Mouse (Mus musculus): ENCODE measurements around the gene Car10. TPM values are rescaled to one million over a fixed set of nuclear protein-coding genes. Genes with fewer than 3 reads are reported as not detected.

Car10 gene
- polyA plus RNA-seq, 1 experiment from 2014 or later: 1.7 TPM

DNA sequence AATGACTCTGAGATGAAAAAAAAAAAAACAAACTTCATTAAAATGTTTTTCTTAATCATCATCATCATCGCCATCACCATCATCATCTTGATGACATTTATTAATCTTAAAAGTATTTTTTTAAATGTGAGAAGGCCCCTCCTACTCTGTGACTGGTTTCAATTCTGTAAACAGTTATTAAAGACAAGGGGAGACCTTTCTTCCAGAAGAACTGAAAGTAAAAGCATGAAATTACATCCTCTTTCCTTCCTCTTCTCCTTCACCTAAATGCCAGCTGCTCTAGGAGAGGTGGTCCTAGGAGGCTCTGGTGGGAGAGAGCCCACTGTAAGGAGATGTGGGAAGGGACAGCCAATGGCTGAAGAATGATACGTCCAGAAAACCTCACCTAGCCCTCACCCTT lies 415.0 kb downstream of the Car10 start:
- WGBS: 95% methylated on average over 2 of the region's 2 CpGs
- ATAC-seq (ENCODE audit: low FRiP score) (no peak), DNase-seq (ENCODE audit: low spot score, missing footprints) (no peak)
- no peaks in the 10 kb centered on the region for H3K9me3 ChIP-seq (ENCODE audit: control insufficient read depth, low read length)
- H3K27me3 ChIP-seq (ENCODE audit: control insufficient read depth, insufficient read depth, low read length): no peaks in the 10 kb centered on the region; the same call in 1 of the 2 replicates
- no peak overlapping the region for H3K4me2 ChIP-seq
- no peak overlapping the region for H3K4me3 ChIP-seq (ENCODE audit: low read depth, low read length)
- H3K4me1 ChIP-seq (ENCODE audit: control insufficient read depth, insufficient read depth, low read length): no peaks in the 10 kb centered on the region
- no peaks in the 10 kb centered on the region for H3K36me3 ChIP-seq (ENCODE audit: control insufficient read depth, insufficient read depth, low read length)
- no peak overlapping the region for H3K9ac ChIP-seq (ENCODE audit: low read length)
- no peak overlapping the region for H3K27ac ChIP-seq (ENCODE audit: low read depth, low read length)

GRCm38 (mm10) chr11:93514396-93514795 lies 416.6 kb downstream of the Car10 start:
- no peaks in the 10 kb centered on the region for H3K9me3 ChIP-seq (ENCODE audit: control insufficient read depth, low read length)
- H3K27ac ChIP-seq (ENCODE audit: low read depth, low read length): no peak overlapping the region
- no peak overlapping the region for H3K4me2 ChIP-seq
- DNase-seq (ENCODE audit: low spot score, missing footprints) (no peak), ATAC-seq (ENCODE audit: low FRiP score) (peak; percentile 54; the same call in 1 of the 2 replicates)
- H3K4me3 ChIP-seq (ENCODE audit: low read depth, low read length): no peak overlapping the region
- H3K4me1 ChIP-seq (ENCODE audit: control insufficient read depth, insufficient read depth, low read length): no peaks in the 10 kb centered on the region
- no peaks in the 10 kb centered on the region for H3K36me3 ChIP-seq (ENCODE audit: control insufficient read depth, insufficient read depth, low read length)
- WGBS: 14% methylated on average over 2 of the region's 2 CpGs
- H3K27me3 ChIP-seq (ENCODE audit: control insufficient read depth, insufficient read depth, low read length): no peaks in the 10 kb centered on the region; the same call in 1 of the 2 replicates
- H3K9ac ChIP-seq (ENCODE audit: low read length): no peak overlapping the region

DNA sequence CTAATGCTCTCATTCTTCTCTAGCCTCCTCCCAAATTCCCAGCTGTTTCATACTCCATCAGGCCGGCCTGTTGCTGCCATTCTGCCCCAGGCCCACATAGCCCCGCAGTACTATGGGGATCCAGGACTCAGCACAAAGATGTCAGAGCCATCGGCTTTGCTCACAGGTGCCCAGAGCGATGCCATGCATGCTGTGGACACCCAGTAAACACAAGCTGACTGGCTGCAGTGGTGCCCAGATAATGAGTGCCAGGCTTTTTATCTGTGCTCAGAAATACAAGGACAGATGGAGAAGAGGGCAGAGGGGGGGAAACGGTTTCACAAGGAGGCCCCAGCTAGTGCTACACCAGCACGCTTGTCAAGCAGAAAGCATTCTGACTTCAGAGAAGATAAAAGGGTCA lies 417.7 kb downstream of the Car10 start:
- Histone ChIP-seq H3K4me2 (no peak overlapping the region), H3K9ac (ENCODE audit: low read length) (no peak overlapping the region), H3K36me3 (ENCODE audit: control insufficient read depth, insufficient read depth, low read length) (no peaks in the 10 kb centered on the region), H3K27me3 (ENCODE audit: control insufficient read depth, insufficient read depth, low read length) (no peaks in the 10 kb centered on the region; the same call in 1 of the 2 replicates), H3K9me3 (ENCODE audit: control insufficient read depth, low read length) (no peaks in the 10 kb centered on the region), H3K27ac (ENCODE audit: low read depth, low read length) (no peak overlapping the region), H3K4me3 (ENCODE audit: low read depth, low read length) (no peak overlapping the region), H3K4me1 (ENCODE audit: control insufficient read depth, insufficient read depth, low read length) (no peaks in the 10 kb centered on the region)
- 88% methylated on average over 6 of the region's 6 CpGs for WGBS
- no peak for DNase-seq (ENCODE audit: low spot score, missing footprints)
- no peak for ATAC-seq (ENCODE audit: low FRiP score)

GRCm38 (mm10) chr11:93516216-93516615 lies 418.4 kb downstream of the Car10 start:
- Histone ChIP-seq H3K9me3 (ENCODE audit: control insufficient read depth, low read length) (no peaks in the 10 kb centered on the region), H3K9ac (ENCODE audit: low read length) (no peak overlapping the region), H3K4me1 (ENCODE audit: control insufficient read depth, insufficient read depth, low read length) (no peaks in the 10 kb centered on the region), H3K4me2 (no peak overlapping the region), H3K4me3 (ENCODE audit: low read depth, low read length) (no peak overlapping the region), H3K36me3 (ENCODE audit: control insufficient read depth, insufficient read depth, low read length) (no peaks in the 10 kb centered on the region), H3K27me3 (ENCODE audit: control insufficient read depth, insufficient read depth, low read length) (no peaks in the 10 kb centered on the region; the same call in 1 of the 2 replicates), H3K27ac (ENCODE audit: low read depth, low read length) (no peak overlapping the region)
- WGBS: 94% methylated on average over 9 of the region's 9 CpGs
- ATAC-seq (ENCODE audit: low FRiP score): no peak
- no peak for DNase-seq (ENCODE audit: low spot score, missing footprints)

- Histone ChIP-seq H3K4me2 (no peak overlapping the region), H3K27me3 (ENCODE audit: control insufficient read depth, insufficient read depth, low read length) (no peaks in the 10 kb centered on the region), H3K27ac (ENCODE audit: low read depth, low read length) (no peak overlapping the region), H3K4me3 (ENCODE audit: low read depth, low read length) (no peak overlapping the region), H3K9me3 (ENCODE audit: control insufficient read depth, low read length) (no peaks in the 10 kb centered on the region), H3K36me3 (ENCODE audit: control insufficient read depth, insufficient read depth, low read length) (no peaks in the 10 kb centered on the region), H3K4me1 (ENCODE audit: control insufficient read depth, insufficient read depth, low read length) (no peaks in the 10 kb centered on the region), H3K9ac (ENCODE audit: low read length) (no peak overlapping the region)
- DNase-seq (ENCODE audit: low spot score, missing footprints) (no peak), ATAC-seq (ENCODE audit: low FRiP score) (no peak)
- WGBS: 89% methylated on average over 2 of the region's 2 CpGs
Measured at GRCm38 (mm10) chr11:93516946-93517345, 419.1 kb downstream of the Car10 start.

- DNase-seq (ENCODE audit: low spot score, missing footprints) (no peak), ATAC-seq (ENCODE audit: low FRiP score) (no peak)
- H3K9ac ChIP-seq (ENCODE audit: low read length): no peak overlapping the region
- H3K4me3 ChIP-seq (ENCODE audit: low read depth, low read length): no peak overlapping the region
- 84% methylated on average over 3 of the region's 3 CpGs for WGBS
- H3K4me1 ChIP-seq (ENCODE audit: control insufficient read depth, insufficient read depth, low read length): no peaks in the 10 kb centered on the region
- H3K4me2 ChIP-seq: no peak overlapping the region
- H3K27me3 ChIP-seq (ENCODE audit: control insufficient read depth, insufficient read depth, low read length): no peaks in the 10 kb centered on the region
- H3K36me3 ChIP-seq (ENCODE audit: control insufficient read depth, insufficient read depth, low read length): no peaks in the 10 kb centered on the region
- H3K27ac ChIP-seq (ENCODE audit: low read depth, low read length): no peak overlapping the region
- no peaks in the 10 kb centered on the region for H3K9me3 ChIP-seq (ENCODE audit: control insufficient read depth, low read length)
Measured at GRCm38 (mm10) chr11:93522501-93522900, 424.7 kb downstream of the Car10 start.

DNA sequence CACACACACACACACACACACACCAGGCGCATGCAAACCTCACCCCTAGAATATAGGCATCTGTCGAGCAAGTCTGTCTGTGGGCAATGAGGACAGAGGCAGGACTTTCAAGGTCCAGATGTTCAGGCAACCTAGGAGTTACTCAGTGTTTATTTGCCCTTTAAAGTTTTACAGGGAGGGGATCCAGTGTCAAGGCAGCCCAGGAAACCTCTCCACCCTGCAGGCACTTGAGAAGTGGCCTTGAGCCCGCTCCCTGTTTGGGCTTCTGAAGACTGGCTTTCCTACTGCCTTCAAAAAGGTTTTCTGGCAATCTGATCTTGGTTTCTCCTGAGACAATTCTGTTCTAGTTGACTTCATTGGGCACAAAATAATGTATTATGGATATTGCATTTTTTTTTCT lies 428.1 kb downstream of the Car10 start:
- Histone ChIP-seq H3K9me3 (ENCODE audit: control insufficient read depth, low read length) (no peaks in the 10 kb centered on the region), H3K9ac (ENCODE audit: low read length) (no peak overlapping the region), H3K4me1 (ENCODE audit: control insufficient read depth, insufficient read depth, low read length) (no peaks in the 10 kb centered on the region), H3K36me3 (ENCODE audit: control insufficient read depth, insufficient read depth, low read length) (no peaks in the 10 kb centered on the region), H3K4me3 (ENCODE audit: low read depth, low read length) (no peak overlapping the region), H3K27ac (ENCODE audit: low read depth, low read length) (no peak overlapping the region), H3K27me3 (ENCODE audit: control insufficient read depth, insufficient read depth, low read length) (no peaks in the 10 kb centered on the region), H3K4me2 (no peak overlapping the region)
- ATAC-seq (ENCODE audit: low FRiP score): no peak
- DNase-seq (ENCODE audit: low spot score, missing footprints): no peak
- 81% methylated on average over 3 of the region's 3 CpGs for WGBS

DNA sequence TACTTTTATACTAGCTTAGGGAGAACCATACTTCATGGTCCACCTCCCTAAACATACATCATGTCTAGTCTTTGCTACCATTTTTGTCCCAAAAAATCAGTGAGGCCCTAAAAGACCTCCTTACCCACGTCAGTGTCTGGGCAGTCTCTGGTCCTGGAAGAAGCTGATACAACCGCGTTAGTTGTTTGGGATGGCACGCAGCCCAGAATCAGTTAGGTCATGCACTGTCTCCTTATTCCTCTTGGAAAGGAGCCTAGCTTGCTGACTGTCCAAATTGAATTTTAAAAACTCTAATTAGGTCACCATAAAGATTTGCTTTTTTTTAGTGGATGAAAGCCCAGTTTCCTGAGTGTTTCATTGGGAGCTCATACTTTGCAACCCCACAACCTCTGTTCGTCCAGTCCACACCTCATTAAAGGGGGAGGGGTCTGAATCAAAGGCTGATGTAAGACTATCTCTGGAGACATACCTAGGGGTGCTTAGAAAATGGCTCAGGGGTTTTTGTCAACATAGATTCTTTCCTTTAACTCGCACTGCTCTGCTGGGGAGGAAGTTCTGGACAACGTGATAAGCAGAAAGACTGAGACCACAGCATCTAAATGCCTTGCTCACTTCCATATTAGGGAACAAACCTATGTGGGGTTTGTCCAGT lies 433.3 kb downstream of the Car10 start:
- DNase-seq (ENCODE audit: low spot score, missing footprints) (peak; percentile 31), ATAC-seq (ENCODE audit: low FRiP score) (no peak)
- Histone ChIP-seq H3K4me2 (no peak overlapping the region), H3K4me1 (ENCODE audit: control insufficient read depth, insufficient read depth, low read length) (no peaks in the 10 kb centered on the region), H3K27me3 (ENCODE audit: control insufficient read depth, insufficient read depth, low read length) (no peaks in the 10 kb centered on the region), H3K9ac (ENCODE audit: low read length) (no peak overlapping the region), H3K36me3 (ENCODE audit: control insufficient read depth, insufficient read depth, low read length) (no peaks in the 10 kb centered on the region), H3K27ac (ENCODE audit: low read depth, low read length) (no peak overlapping the region), H3K9me3 (ENCODE audit: control insufficient read depth, low read length) (no peaks in the 10 kb centered on the region), H3K4me3 (ENCODE audit: low read depth, low read length) (no peak overlapping the region)
- WGBS: 84% methylated on average over 7 of the region's 7 CpGs

DNA sequence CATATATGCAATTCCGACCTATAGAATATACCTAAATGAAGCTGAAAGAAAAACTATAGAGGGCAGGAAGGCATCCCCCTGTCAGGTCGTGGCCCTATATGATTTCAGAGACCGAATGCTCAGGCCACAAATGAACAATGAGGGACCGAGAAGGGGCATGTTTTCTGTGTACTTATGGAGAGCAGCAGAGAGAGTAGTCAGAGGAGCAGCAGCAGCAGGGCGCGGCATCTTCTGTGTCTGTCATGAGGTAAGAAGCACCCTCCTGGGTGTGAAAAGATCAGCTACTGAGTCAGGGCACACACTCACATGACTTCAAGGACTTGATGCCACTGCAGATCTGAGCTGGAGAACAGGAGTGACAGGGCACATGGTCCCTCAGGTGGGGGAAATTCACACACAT lies 438.4 kb downstream of the Car10 start:
- DNase-seq (ENCODE audit: low spot score, missing footprints): peak; percentile 67
- Histone ChIP-seq H3K27me3 (ENCODE audit: control insufficient read depth, insufficient read depth, low read length) (no peaks in the 10 kb centered on the region), H3K4me2 (no peak overlapping the region), H3K27ac (ENCODE audit: low read depth, low read length) (no peak overlapping the region), H3K4me1 (ENCODE audit: control insufficient read depth, insufficient read depth, low read length) (no peaks in the 10 kb centered on the region), H3K9ac (ENCODE audit: low read length) (no peak overlapping the region), H3K9me3 (ENCODE audit: control insufficient read depth, low read length) (no peaks in the 10 kb centered on the region), H3K36me3 (ENCODE audit: control insufficient read depth, insufficient read depth, low read length) (no peaks in the 10 kb centered on the region), H3K4me3 (ENCODE audit: low read depth, low read length) (no peak overlapping the region)
- no peak for ATAC-seq (ENCODE audit: low FRiP score)
- 77% methylated on average over 6 of the region's 6 CpGs for WGBS
